Mouse (Mus musculus): Measurements from ENCODE around the gene Vamp1.

GRCm38 (mm10) chr6:125236341-125236740 is 21.0 kb downstream of the Vamp1 start:
- no peak for TF ChIP-seq CTCF (conservative IDR thresholded peaks at IDR 0.05; ENCODE audit: insufficient read depth, insufficient read length, low read depth, low read length)
- TF ChIP-seq POLR2A (IDR thresholded peaks at IDR 0.05; ENCODE audit: low read depth, low read length), result no peak
